Mouse (Mus musculus): ENCODE data around the gene Anxa9.

Gene Anxa9

GRCm38 (mm10) chr3:95314075-95314474 is 7.1 kb upstream of the Anxa9 start:
- no peak for DNase-seq (ENCODE audit: low read depth, low spot score)

GRCm38 (mm10) chr3:95313476-95313875 is 6.5 kb upstream of the Anxa9 start:
- DNase-seq (ENCODE audit: low read depth, low spot score): peak; percentile 41

- peak; percentile 89 for DNase-seq (ENCODE audit: low read depth, low spot score)
These were observed 5.6 kb upstream of the Anxa9 start for GRCm38 (mm10) chr3:95312623-95313022.

- DNase-seq (ENCODE audit: low read depth, low spot score): peak; percentile 90
These were observed 4.2 kb upstream of the Anxa9 start for GRCm38 (mm10) chr3:95310968-95311882.

GRCm38 (mm10) chr3:95310496-95310895 is 3.5 kb upstream of the Anxa9 start:
- DNase-seq (ENCODE audit: low read depth, low spot score): no peak

GRCm38 (mm10) chr3:95306244-95306643 is 732 bp downstream of the Anxa9 start:
- DNase-seq (ENCODE audit: low read depth, low spot score): no peak

GRCm38 (mm10) chr3:95301204-95301796 is 5.7 kb downstream of the Anxa9 start:
- no peak for DNase-seq (ENCODE audit: low read depth, low spot score)

- DNase-seq (ENCODE audit: low read depth, low spot score): no peak
These were observed 9.0 kb downstream of the Anxa9 start for GRCm38 (mm10) chr3:95298018-95298417.

GRCm38 (mm10) chr3:95296103-95296469 is 10.9 kb downstream of the Anxa9 start:
- peak; percentile 73 for DNase-seq (ENCODE audit: low read depth, low spot score)

GRCm38 (mm10) chr3:95295321-95296102 is 11.5 kb downstream of the Anxa9 start:
- peak; percentile 30 for DNase-seq (ENCODE audit: low read depth, low spot score)

GRCm38 (mm10) chr3:95294718-95295117 is 12.3 kb downstream of the Anxa9 start:
- no peak for DNase-seq (ENCODE audit: low read depth, low spot score)

- DNase-seq (ENCODE audit: low read depth, low spot score): peak; percentile 27
These were observed 12.7 kb downstream of the Anxa9 start for GRCm38 (mm10) chr3:95294316-95294715.

GRCm38 (mm10) chr3:95293537-95293936 is 13.4 kb downstream of the Anxa9 start:
- peak; percentile 89 for DNase-seq (ENCODE audit: low read depth, low spot score)

- no peak for DNase-seq (ENCODE audit: low read depth, low spot score)
These were observed 14.1 kb downstream of the Anxa9 start for GRCm38 (mm10) chr3:95292899-95293298.

- DNase-seq (ENCODE audit: low read depth, low spot score): no peak
These were observed 15.9 kb downstream of the Anxa9 start for GRCm38 (mm10) chr3:95291041-95291440.

GRCm38 (mm10) chr3:95290156-95290555 is 16.8 kb downstream of the Anxa9 start:
- no peak for DNase-seq (ENCODE audit: low read depth, low spot score)

GRCm38 (mm10) chr3:95289419-95289818 is 17.6 kb downstream of the Anxa9 start:
- DNase-seq (ENCODE audit: low read depth, low spot score): no peak

- no peak for DNase-seq (ENCODE audit: low read depth, low spot score)
These were observed 19.4 kb downstream of the Anxa9 start for GRCm38 (mm10) chr3:95287541-95287940.

- peak; percentile 35 for DNase-seq (ENCODE audit: low read depth, low spot score)
These were observed 20.5 kb downstream of the Anxa9 start for GRCm38 (mm10) chr3:95286510-95286909.

GRCm38 (mm10) chr3:95286011-95286410 is 21.0 kb downstream of the Anxa9 start:
- no peak for DNase-seq (ENCODE audit: low read depth, low spot score)

GRCm38 (mm10) chr3:95285390-95285789 is 21.6 kb downstream of the Anxa9 start:
- DNase-seq (ENCODE audit: low read depth, low spot score): no peak

All from 3T3-L1 (cell line).